Mouse (Mus musculus) sigmoid colon, adult 10 weeks (tissue): Measurements from ENCODE around the gene Amhr2. TPM values are rescaled to one million over a fixed set of nuclear protein-coding genes. Genes with fewer than 3 reads are reported as not detected.

ENCODE experiments used
- polyA plus RNA-seq: library from polyadenylated mRNA; stranded (reverse); fragments of 350-450 nt; fragmentation: Illumina TruSeq; extraction: RNeasy Lipid Tissue Mini Kit (QIAGEN cat#74804); gene quantifications from one replicate; pipeline ENCODE4 v1.2.3, GENCODE M21; 2014; ENCODE audit warnings: low read depth, low replicate concordance

Amhr2 gene
- not detected for polyA plus RNA-seq

DNA sequence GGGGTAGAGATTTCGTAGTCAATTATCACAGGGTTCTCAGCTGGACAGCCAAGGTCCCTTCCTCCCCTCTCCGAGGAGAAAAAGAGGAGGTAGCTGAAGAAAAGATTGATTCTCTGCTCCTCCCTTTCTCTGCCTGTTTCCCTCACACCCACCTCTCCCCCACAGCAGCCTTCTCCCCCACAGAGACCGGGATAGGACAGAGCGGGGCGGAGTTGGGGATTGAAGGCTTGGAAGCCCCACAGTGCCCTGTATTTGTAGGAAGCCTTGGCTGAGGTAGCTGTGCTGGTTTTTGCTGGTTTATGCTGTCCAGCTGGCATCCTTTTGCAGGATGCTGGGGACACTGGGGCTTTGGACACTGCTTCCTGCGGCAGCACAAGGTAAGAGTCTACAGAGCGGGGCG lies at the start of gene Amhr2:
Gene Amhr2 (plus strand): TSS at position 222 of the 400 bp plus-strand sequence.

DNA sequence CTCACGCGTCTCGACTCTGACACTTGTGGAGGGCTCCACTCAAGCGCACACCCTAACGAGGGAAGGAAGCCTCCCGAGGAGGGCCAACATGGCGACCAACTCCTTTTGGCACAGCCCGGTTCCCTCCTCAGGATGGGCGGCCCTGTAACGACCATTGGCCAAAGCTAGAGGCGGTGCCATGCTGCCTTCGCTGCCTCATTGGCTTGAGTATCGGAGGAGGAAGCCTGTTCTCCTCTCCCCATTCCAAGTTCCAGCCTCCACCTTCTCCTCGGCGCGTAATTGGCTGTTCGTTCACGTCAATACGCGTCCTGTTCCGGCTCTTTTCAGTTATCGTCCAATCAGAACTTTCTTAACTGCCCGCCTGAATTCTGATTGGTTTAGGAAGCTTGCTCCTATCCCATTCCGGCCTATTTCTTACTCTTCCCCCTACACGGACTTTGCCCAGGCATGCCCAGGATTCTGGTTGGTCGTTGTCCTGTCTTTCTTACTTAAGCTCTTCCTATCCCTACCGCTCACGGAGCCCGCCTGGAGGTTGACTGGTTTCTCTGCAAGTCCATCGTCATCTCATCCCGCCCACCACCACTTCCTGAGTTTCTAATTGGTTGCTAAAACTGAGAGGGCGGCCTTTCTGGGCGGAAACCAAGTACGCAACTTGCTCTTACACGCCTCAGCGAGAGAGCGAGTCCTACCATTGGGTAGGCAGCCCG lies 39.5 kb upstream of the Amhr2 start, which contains the start of gene Sp1:
Gene Sp1 (plus strand): TSS at position 655 of the 707 bp plus-strand sequence.

DNA sequence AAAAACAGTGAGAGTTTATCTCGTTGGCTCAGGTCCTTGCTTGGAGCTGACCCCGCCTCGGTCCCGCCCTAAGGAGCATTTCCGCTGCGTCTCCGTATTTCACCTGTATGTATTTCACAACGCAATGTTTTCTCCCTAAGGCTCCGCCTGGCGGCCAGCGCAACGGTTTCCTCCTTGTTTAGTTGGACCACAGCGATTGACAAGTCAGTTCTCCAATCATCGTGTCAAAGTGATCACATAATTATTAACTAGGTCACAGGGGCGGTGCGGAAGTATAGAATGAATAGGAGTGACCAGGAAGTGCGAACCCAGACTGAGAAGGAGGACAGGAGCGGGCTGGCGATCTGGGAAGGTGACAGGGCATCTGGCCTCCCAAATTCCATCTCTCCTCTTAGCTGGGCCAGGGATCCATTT lies 13.7 kb downstream of the Amhr2 start, which contains the start of gene Prr13:
Gene Prr13 (plus strand): TSS at position 125 of the 414 bp plus-strand sequence.

DNA sequence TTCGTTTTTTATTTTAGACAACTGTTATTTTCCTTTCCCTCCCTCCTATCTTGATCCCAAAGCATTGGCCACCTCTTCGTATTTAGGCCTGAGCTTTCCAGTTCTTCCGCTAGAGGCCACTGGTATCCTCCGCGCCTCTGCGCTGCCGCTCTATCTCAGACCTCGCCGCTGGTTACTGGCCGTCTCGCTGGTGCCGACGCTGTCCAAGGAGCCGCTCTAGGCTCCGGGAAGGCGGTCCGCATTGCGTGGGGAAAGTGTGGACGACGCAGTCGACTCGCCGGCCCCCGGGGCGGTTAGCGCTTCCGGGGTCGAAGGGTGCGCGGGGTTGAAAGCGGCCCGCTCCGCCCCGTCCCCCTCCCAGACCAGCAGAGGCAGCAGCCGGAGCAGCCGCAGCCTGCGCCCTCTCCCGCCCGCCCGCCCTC lies 25.0 kb downstream of the Amhr2 start, which contains the start of gene Pcbp2:
Gene Pcbp2 (plus strand): TSS at position 357 of the 422 bp plus-strand sequence.

DNA sequence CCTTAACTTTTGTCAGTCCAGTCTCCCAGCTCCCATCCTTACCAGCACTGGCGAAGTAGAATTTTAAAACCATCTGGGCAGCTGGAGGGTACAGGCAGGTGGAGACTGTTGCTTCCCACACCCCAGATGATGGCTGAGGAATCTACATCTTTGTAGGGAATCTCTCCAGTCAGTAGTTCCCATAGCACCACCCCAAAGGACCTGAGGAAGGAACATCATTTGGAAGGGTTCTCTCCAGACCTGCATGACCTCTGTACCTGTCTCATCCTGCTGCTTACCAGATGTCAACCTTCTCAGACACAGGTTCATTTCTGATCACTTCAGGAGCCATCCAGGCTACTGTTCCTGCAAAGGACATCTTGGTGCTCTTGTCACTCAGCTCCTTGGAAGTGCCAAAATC lies 58.3 kb downstream of the Amhr2 start, which contains the start of gene Gm10337:
Gene Gm10337 (plus strand): TSS at position 276 of the 400 bp plus-strand sequence.

Other genes starting within 250 kb of the Amhr2 start
- gene Zfp740, start 242.1 kb upstream of the Amhr2 start, polyA plus RNA-seq: 47.3 TPM
- 18.2 TPM for gene Csad, start 240.6 kb upstream of the Amhr2 start, polyA plus RNA-seq
- 0.47 TPM for gene Itgb7, start 213.4 kb upstream of the Amhr2 start, polyA plus RNA-seq
- 3.6 TPM for gene Rarg, start 187.8 kb upstream of the Amhr2 start, polyA plus RNA-seq
- gene Gm9918, start 174.8 kb upstream of the Amhr2 start, polyA plus RNA-seq: not detected
- gene Mfsd5, start 165.9 kb upstream of the Amhr2 start, polyA plus RNA-seq: 0.66 TPM
- gene Espl1, start 149.1 kb upstream of the Amhr2 start, polyA plus RNA-seq: 0.13 TPM
- 39.0 TPM for gene Pfdn5, start 119.3 kb upstream of the Amhr2 start, polyA plus RNA-seq
- gene Myg1, start 113.7 kb upstream of the Amhr2 start, polyA plus RNA-seq: 8.4 TPM
- 3.3 TPM for gene Aaas, start 94.6 kb upstream of the Amhr2 start, polyA plus RNA-seq
- gene Sp7, start 78.2 kb upstream of the Amhr2 start, polyA plus RNA-seq: not detected
- 124 TPM for gene Sp1, start 39.2 kb upstream of the Amhr2 start, polyA plus RNA-seq
- gene Prr13, start 13.7 kb downstream of the Amhr2 start, polyA plus RNA-seq: 196 TPM
- gene Pcbp2, start 25.2 kb downstream of the Amhr2 start, polyA plus RNA-seq: 677 TPM
- not detected for gene Gm10337, start 58.4 kb downstream of the Amhr2 start, polyA plus RNA-seq
- gene Map3k12, start 71.7 kb downstream of the Amhr2 start, polyA plus RNA-seq: 1.5 TPM
- gene Tarbp2, start 72.8 kb downstream of the Amhr2 start, polyA plus RNA-seq: 2.9 TPM
- gene Npff, start 79.6 kb downstream of the Amhr2 start, polyA plus RNA-seq: 0.95 TPM
- not detected for gene Gm28047, start 179.7 kb downstream of the Amhr2 start, polyA plus RNA-seq
- 49.9 TPM for gene Atf7, start 180.1 kb downstream of the Amhr2 start, polyA plus RNA-seq
- gene Atp5g2, start 227.0 kb downstream of the Amhr2 start, polyA plus RNA-seq: 29.6 TPM